Mouse (Mus musculus) lung, adult 2 months (tissue): ENCODE results near the gene Glrp1.

Experiments used
- CTCF ChIP-seq: fragments of 200-500 bp; IDR thresholded peaks from 2 replicates; pipeline ENCODE4 v1.5.1; 2011; ENCODE audit warnings: mild to moderate bottlenecking, low read length, control low read depth; ENCODE audit not compliant: insufficient read depth
- POLR2A ChIP-seq: fragments of 200-500 bp; IDR thresholded peaks from 2 replicates; pipeline ENCODE4 v1.6.1; 2011; ENCODE audit warnings: low read depth, mild to moderate bottlenecking, control low read depth, low read length, borderline replicate concordance; ENCODE audit errors: extremely low read depth

GRCm38 (mm10) chr1:88526161-88526560 lies 16.3 kb upstream of the Glrp1 start:
- no peak for TF ChIP-seq CTCF
- TF ChIP-seq POLR2A, result no peak
